Mouse (Mus musculus): ENCODE results near the gene Dnm3. TPM values are rescaled to one million over a fixed set of nuclear protein-coding genes. Genes with fewer than 3 reads are reported as not detected.
A peak's percentile ranks its signal among the peaks of the same experiment; 100 is the strongest.

The Dnm3 gene
- polyA plus RNA-seq, 1 experiment from 2014 or later: 3.6 TPM

DNA sequence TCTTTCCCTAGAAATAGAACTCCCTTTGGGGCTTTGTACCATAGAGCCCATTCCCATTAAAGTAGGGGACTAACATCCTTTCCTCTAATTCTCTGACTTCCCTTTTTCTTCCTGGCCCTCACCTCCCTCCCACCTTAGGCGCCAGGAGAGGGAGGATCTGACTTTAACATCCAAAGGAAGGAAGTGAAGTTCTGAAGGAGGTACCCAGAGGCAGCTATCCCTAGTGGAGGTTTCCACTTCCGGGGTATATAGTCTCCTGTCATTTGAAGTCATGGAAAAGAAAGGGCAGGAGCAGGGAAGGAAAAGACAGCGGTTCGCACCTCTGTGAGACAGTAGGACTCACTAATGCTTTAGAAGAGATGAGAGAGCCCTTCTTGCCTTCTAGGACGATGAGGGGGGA lies 478.5 kb downstream of the Dnm3 start:
- peak overlapping the region; percentile 84 for H3K27ac ChIP-seq
- H3K4me3 ChIP-seq: no peak overlapping the region
- 39% methylated on average over 5 of the region's 5 CpGs for WGBS
- DNase-seq (ENCODE audit: low spot score): no peak
- no peaks in the 10 kb centered on the region for H3K27me3 ChIP-seq (ENCODE audit: insufficient read depth, poor library complexity, severe bottlenecking)
- H3K9me3 ChIP-seq: no peaks in the 10 kb centered on the region
- H3K36me3 ChIP-seq: no peaks in the 10 kb centered on the region
- H3K4me1 ChIP-seq: peaks cover 30% of the 10 kb centered on the region

DNA sequence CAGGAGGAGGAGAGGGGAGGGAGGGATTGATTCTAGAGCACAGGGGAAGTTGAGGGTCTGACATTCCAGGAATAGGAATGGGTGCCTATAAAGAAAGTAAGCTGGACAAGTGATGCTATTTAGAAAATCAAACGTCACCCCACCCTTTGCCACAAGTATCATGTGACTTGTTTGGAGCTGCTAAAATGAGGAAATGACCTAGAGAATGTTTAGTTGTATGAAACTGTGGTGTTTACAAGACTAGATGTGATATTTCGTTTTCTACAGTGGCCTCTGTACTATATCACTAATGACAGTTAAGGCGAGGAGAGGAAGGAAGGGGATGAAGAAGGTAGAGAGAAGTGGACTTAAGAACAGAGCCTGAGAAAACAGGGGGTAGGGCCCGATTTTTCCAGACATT lies 479.1 kb downstream of the Dnm3 start:
- H3K9me3 ChIP-seq: no peaks in the 10 kb centered on the region
- H3K27ac ChIP-seq: 0 out of 2 replicates have a peak overlapping the region, but pooled peaks have one; percentile 84
- H3K36me3 ChIP-seq: no peaks in the 10 kb centered on the region
- DNase-seq (ENCODE audit: low spot score): no peak
- H3K4me1 ChIP-seq: peaks cover 24% of the 10 kb centered on the region
- H3K4me3 ChIP-seq: no peak overlapping the region
- H3K27me3 ChIP-seq (ENCODE audit: insufficient read depth, poor library complexity, severe bottlenecking): no peaks in the 10 kb centered on the region
- WGBS: 51% methylated on average over 4 of the region's 4 CpGs

GRCm38 (mm10) chr1:161992389-161992788 lies 485.4 kb downstream of the Dnm3 start:
- 78% methylated on average over 7 of the region's 7 CpGs for WGBS
- Histone ChIP-seq H3K4me3 (no peak overlapping the region), H3K9me3 (no peaks in the 10 kb centered on the region), H3K27ac (no peak overlapping the region), H3K27me3 (ENCODE audit: insufficient read depth, poor library complexity, severe bottlenecking) (no peaks in the 10 kb centered on the region), H3K4me1 (peaks cover 8% of the 10 kb centered on the region; the same call in 1 of the 2 replicates), H3K36me3 (no peaks in the 10 kb centered on the region)
- no peak for DNase-seq (ENCODE audit: low spot score)

DNA sequence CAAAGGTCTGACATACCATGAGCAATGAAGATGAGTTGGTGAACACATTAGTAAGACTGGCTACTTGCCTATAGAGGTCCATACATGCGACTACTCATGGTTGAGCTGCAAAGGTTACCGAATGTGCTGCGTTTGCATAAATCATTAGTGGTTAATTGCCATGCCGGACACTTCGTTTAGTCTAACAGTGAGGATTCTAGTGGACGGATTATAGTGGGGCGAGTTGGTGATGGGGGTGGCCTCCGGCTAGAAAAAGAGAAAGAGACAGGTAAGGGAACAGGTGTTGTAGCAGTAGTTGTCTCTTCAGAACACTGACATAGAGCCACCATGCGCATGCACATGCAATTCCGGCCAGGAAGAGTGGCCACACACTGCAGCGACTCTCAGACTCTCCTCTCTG lies 486.0 kb downstream of the Dnm3 start:
- H3K4me3 ChIP-seq: no peak overlapping the region
- no peaks in the 10 kb centered on the region for H3K9me3 ChIP-seq
- peaks cover 6% of the 10 kb centered on the region; the same call in 1 of the 2 replicates for H3K4me1 ChIP-seq
- H3K27ac ChIP-seq: no peak overlapping the region
- H3K36me3 ChIP-seq: no peaks in the 10 kb centered on the region
- no peak for DNase-seq (ENCODE audit: low spot score)
- 92% methylated on average over 11 of the region's 11 CpGs for WGBS
- no peaks in the 10 kb centered on the region for H3K27me3 ChIP-seq (ENCODE audit: insufficient read depth, poor library complexity, severe bottlenecking)

GRCm38 (mm10) chr1:161990684-161991578 lies 486.9 kb downstream of the Dnm3 start:
- no peak overlapping the region for H3K4me3 ChIP-seq
- H3K27me3 ChIP-seq (ENCODE audit: insufficient read depth, poor library complexity, severe bottlenecking): no peaks in the 10 kb centered on the region
- no peaks in the 10 kb centered on the region for H3K4me1 ChIP-seq
- H3K9me3 ChIP-seq: no peaks in the 10 kb centered on the region
- 77% methylated on average over 10 of the region's 10 CpGs for WGBS
- no peak for DNase-seq (ENCODE audit: low spot score)
- H3K27ac ChIP-seq: no peak overlapping the region
- H3K36me3 ChIP-seq: no peaks in the 10 kb centered on the region

GRCm38 (mm10) chr1:161983979-161984566 lies 493.8 kb downstream of the Dnm3 start:
- Histone ChIP-seq H3K27me3 (ENCODE audit: insufficient read depth, poor library complexity, severe bottlenecking) (no peaks in the 10 kb centered on the region), H3K4me3 (no peak overlapping the region), H3K27ac (no peak overlapping the region), H3K9me3 (no peaks in the 10 kb centered on the region), H3K4me1 (no peaks in the 10 kb centered on the region), H3K36me3 (no peaks in the 10 kb centered on the region)
- no peak for DNase-seq (ENCODE audit: low spot score)
- WGBS: 55% methylated on average over 4 of the region's 4 CpGs

DNA sequence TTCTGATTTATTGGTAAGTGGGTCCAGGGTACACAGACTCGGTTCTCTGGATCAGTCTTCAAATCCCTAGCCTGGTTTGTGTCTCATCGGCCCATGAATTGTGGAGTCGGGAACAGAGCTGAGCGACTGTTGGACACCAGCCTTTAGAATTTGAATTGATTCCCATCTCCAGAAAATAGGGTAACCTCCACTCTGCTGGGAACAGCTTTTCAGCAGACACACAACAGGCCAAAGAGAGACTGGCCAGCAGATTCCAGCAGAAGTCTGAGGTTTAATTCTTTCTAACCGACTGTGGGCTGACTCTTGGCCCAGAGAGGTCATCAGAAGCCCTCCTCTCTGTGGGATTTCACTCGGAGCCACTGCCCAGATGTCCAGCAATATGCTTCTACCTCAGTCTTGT lies 494.4 kb downstream of the Dnm3 start:
- no peaks in the 10 kb centered on the region for H3K9me3 ChIP-seq
- DNase-seq (ENCODE audit: low spot score): no peak
- peak overlapping the region; percentile 7; the same call in 1 of the 2 replicates for H3K27ac ChIP-seq
- H3K4me3 ChIP-seq: no peak overlapping the region
- no peaks in the 10 kb centered on the region for H3K27me3 ChIP-seq (ENCODE audit: insufficient read depth, poor library complexity, severe bottlenecking)
- no peaks in the 10 kb centered on the region for H3K4me1 ChIP-seq
- H3K36me3 ChIP-seq: no peaks in the 10 kb centered on the region
- WGBS: 81% methylated on average over 6 of the region's 6 CpGs

- Histone ChIP-seq H3K4me1 (peaks cover 6% of the 10 kb centered on the region; the same call in 1 of the 2 replicates), H3K4me3 (no peak overlapping the region), H3K36me3 (no peaks in the 10 kb centered on the region), H3K27ac (no peak overlapping the region), H3K9me3 (no peaks in the 10 kb centered on the region), H3K27me3 (ENCODE audit: insufficient read depth, poor library complexity, severe bottlenecking) (no peaks in the 10 kb centered on the region)
- 78% methylated on average over 9 of the region's 9 CpGs for WGBS
- DNase-seq (ENCODE audit: low spot score): no peak
Measured at GRCm38 (mm10) chr1:161980626-161981298, 497.1 kb downstream of the Dnm3 start.

DNA sequence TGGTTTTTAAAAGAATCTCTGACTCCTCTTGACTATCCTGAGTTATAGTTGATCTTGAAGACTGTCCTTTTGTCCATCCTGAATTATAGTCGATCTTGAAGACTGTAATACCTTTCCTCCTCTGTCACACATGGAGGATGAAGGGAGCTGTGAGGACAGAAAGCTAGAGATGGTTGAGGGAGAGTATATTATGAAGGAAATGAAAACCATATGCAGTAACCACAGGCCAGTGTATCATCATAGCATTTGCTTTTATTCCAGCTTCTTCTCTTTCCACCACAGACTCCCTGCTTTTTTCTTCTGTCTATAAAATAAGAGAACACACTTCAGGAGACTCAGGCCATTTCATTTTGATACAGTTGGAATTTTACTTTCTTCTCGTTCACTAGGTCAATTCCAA lies 497.8 kb downstream of the Dnm3 start:
- 75% methylated on average over 2 of the region's 2 CpGs for WGBS
- no peak overlapping the region for H3K27ac ChIP-seq
- H3K4me3 ChIP-seq: no peak overlapping the region
- no peaks in the 10 kb centered on the region for H3K36me3 ChIP-seq
- no peaks in the 10 kb centered on the region for H3K27me3 ChIP-seq (ENCODE audit: insufficient read depth, poor library complexity, severe bottlenecking)
- H3K4me1 ChIP-seq: peaks cover 6% of the 10 kb centered on the region; the same call in 1 of the 2 replicates
- H3K9me3 ChIP-seq: no peaks in the 10 kb centered on the region
- no peak for DNase-seq (ENCODE audit: low spot score)

DNA sequence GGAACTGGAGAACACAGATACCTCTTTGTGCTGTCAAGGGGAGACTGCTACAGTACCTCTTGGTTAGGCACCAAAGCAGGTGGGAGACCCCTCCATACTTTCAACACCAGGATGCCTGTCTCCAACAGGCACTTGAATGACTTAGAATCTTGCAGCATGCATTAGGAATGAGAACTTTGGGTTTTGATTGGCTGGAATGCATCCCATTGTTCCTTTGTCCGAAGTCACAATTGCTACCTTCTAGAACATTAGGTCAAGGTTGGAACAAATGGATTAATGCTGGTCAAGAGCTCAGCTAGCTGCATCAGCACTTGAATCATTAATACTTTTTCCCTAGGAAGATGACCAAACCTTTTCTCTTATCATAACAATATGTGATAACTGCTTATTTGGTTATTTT lies 498.3 kb downstream of the Dnm3 start, which contains the start of gene 4930558K02Rik:
Gene 4930558K02Rik, minus strand, starts transcription at position 101 of the 400 bp plus-strand sequence.
- Histone ChIP-seq H3K27ac (no peak within 1 kb of the TSS), H3K4me3 (no peak within 1 kb of the TSS), H3K36me3 (no peaks in the 10 kb centered on the region), H3K4me1 (peaks cover 6% of the 10 kb centered on the region; the same call in 1 of the 2 replicates), H3K27me3 (ENCODE audit: insufficient read depth, poor library complexity, severe bottlenecking) (no peaks in the 10 kb centered on the region), H3K9me3 (no peaks in the 10 kb centered on the region)
- 64% methylated on average over 1 of the region's 1 CpGs for WGBS
- no peak for DNase-seq (ENCODE audit: low spot score)

- no peaks in the 10 kb centered on the region for H3K27me3 ChIP-seq (ENCODE audit: insufficient read depth, poor library complexity, severe bottlenecking)
- no peak overlapping the region for H3K27ac ChIP-seq
- peaks cover 13% of the 10 kb centered on the region; the same call in 1 of the 2 replicates for H3K4me1 ChIP-seq
- H3K36me3 ChIP-seq: no peaks in the 10 kb centered on the region
- no peak for DNase-seq (ENCODE audit: low spot score)
- no peaks in the 10 kb centered on the region for H3K9me3 ChIP-seq
- WGBS: 78% methylated on average over 5 of the region's 5 CpGs
- no peak overlapping the region for H3K4me3 ChIP-seq
Measured at GRCm38 (mm10) chr1:161978173-161978700, 499.6 kb downstream of the Dnm3 start.

GRCm38 (mm10) chr1:161977331-161977730 lies 500.5 kb downstream of the Dnm3 start:
- no peak overlapping the region for H3K4me3 ChIP-seq
- no peak overlapping the region for H3K27ac ChIP-seq
- DNase-seq (ENCODE audit: low spot score): no peak
- no peaks in the 10 kb centered on the region for H3K27me3 ChIP-seq (ENCODE audit: insufficient read depth, poor library complexity, severe bottlenecking)
- H3K4me1 ChIP-seq: peaks cover 13% of the 10 kb centered on the region; the same call in 1 of the 2 replicates
- no peaks in the 10 kb centered on the region for H3K36me3 ChIP-seq
- WGBS: 84% methylated on average over 4 of the region's 4 CpGs
- no peaks in the 10 kb centered on the region for H3K9me3 ChIP-seq

All from heart, embryonic 10.5 days (tissue).